Mouse (Mus musculus): ENCODE data around the gene Shbg. TPM values are rescaled to one million over a fixed set of nuclear protein-coding genes. Genes with fewer than 3 reads are reported as not detected.

Gene Shbg
- polyA plus RNA-seq (2014; fragmentation: Illumina TruSeq; extraction: RNeasy Lipid Tissue Mini Kit (QIAGEN cat#74804)) = 0.66 TPM

DNA sequence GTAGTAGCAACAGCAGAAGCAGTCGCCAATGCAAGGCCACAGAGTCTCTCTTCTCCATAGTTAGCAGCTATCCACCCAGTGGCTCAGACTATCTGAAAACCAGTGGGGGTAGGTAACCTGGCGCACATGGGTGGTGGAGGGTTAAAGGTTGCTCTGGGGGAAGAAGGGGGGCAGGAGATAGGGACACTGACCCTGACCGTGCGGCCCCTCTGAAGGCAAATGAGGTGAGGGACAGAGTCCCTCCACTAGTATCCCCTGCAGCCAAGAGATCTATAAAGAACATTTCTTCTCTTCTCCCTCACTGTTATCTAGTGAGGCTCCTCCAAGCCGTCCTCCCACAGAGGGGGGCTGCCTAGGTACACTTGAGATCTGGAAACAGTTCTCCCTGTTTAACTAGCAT, at the start of gene Shbg:
Shbg (minus strand) TSS at position 101 of the 400 bp plus-strand sequence.

DNA sequence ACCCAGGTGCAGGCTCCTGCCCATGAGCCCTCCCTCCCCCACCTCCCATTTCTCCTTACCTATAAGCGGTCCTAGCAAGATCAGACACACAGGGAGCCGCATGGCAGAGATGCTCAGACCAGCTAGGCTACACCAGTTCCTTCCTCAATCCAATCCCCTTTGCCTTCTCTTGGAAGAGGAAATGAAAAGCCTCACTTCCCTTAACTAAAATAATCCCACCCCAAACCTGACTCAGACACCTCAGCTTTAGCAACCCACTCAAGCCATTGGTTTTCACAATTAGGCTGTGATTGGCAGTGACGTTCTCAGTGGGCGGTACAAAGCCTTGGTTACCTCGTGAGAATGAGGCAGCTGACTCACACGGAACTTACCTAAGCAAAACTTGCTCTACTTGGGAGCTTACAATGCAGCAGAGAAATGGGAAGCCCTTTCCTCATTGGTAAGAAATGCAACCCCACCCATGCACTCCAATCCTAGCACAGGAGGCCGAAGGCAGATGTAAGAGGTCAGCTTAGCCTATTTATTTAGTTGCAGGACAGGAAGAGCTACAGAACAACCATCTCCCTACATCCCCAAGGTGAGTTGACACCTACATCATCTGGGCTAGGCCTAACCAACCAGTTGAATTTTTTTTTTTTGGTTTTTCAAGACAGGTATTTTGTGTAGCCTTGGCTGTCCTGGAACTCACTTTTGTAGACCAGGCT, 48.4 kb upstream of the Shbg start, which contains the start of gene Cd68:
Cd68 (minus strand) TSS at position 193 of the 704 bp plus-strand sequence.

DNA sequence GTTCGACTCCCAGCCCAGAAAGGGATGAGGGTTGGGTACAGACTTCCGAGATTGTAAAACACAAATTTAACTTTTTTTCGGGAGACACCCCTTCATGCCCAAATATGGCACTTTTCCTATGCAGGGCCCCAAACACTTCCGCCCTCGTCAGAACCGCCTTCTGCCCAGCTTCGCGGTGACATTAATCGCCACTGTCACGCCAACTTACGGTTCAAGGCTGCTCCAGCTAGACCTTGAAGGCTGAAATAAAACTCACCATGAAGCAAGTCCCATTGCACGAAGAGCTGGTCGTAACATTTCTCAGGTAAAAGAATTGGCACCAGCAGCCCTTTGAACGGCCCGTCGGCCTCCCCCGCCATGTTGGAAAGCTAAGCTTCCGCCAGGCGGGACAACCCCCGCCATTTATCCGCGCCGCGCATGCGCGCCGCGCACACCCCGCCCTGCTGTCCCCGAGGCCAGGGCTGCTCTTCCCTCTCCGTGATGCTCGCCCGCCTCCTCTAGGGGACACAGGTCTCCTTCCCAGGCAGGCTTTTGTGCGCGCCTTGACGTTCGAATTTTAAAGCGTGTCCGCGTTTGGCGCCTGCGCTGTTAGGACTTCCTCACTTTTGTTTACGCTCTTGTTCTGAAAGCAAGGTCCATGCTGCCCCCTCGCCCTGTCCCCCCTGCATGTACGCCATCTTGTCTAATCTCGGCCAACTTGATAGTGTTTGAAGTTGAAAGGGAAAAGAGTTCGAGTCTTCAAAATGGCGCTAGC, 44.7 kb upstream of the Shbg start, which contains the start of gene Mpdu1:
Mpdu1 (minus strand) TSS at position 430 of the 754 bp plus-strand sequence.

DNA sequence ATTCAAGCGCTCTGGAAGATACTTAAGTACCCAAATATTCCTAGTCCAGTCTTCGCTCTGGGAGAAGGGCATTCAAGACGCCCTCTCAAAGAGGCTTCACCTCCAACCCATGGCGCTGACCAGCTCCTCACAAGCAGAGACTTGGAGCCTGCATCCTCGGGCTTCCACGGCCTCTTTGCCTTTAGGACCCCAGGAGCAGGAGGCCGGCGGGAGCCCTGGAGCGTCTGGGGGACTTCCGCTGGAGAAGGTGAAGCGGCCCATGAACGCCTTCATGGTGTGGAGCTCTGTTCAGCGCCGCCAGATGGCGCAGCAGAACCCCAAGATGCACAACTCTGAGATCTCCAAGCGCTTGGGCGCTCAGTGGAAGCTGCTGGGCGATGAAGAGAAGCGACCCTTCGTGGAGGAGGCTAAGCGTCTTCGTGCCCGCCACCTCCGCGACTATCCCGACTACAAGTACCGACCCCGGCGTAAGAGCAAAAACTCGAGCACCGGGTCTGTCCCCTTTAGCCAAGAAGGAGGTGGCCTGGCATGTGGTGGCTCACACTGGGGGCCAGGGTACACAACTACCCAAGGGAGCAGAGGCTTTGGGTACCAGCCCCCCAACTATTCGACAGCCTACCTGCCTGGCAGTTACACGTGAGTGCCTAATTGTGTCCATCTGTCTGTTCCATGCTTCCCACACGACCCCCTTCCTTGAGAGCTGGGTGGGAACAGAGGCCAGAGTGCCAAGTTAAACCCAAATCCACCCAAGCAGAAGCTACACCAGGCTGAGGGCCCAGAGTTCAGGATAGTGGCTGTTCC, 37.8 kb upstream of the Shbg start, which contains the start of gene Sox15:
Sox15 (plus strand) TSS at position 51 of the 801 bp plus-strand sequence.

DNA sequence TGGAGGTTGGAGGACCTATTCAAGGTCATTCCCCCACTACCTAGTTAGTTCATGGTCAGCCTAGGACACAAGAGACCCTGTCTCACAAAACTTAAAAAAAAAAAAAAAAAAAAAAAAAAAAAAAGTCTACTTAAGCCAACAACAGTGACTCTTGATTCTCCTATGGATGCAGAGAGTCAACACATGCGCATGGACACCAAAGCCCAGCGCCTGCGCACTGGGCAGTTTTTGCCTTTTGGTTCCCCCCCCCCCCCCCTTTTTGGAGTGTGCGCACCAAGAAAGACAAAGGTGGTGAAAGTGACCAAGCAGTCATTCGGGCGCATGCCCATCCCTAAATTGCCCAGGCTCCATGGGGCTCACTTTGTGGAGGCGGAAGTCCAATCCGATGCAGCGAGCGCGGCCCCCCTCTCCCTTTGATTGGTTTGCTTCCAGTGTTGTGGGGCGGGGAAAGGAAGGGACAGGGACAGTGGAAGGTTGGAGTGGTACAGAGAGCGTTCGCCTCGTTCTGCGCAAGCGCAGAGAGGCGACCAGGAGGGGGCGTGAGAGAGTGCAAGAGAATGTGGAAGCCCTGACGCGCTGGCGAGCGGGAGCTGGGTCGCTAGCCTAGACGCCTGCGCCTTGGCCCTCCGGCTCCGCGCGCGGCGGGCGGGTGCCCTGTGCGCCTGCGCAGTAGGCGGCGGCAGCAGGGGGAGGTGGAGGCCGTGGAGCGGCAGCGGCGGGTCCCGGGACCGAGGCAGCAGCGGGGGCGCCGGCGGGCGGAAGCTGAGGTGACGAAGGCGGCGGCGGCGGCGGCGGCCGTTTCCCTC, 14.8 kb upstream of the Shbg start, which contains the start of gene Fxr2:
Fxr2 (plus strand) TSS at position 707 of the 806 bp plus-strand sequence.

DNA sequence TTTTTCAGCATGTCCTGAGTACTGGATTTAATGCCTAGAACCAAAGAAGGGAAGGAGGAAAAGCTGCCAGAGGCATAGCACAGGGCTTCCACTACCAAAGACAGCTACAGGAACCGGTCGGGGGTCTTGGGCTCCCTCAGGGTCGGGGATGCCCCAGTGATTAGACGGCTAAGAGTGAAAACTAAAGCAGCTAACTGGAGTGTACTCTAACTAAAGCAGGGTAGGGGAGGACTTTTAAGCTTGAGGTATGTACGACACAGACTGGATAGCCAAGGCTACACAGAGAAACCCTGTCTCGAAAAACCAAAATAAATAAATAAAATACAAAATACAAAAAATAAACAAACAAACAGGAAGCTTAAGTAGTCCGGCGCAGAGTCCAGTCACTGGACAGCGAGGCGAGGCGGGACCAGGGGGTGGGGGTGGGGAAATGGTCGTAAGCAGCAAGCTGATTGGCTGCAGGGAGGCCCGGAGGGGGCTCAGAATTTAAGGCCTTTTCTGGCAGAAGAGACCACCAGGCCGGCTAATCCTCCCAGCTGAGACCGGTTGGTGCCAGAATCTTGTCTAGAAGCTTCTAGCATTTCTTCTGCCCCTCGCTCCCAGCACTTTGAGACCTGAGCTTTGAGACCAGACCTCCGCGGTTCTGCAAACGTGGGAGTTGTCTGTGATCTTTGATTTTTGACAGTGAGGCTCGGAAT, 4.0 kb upstream of the Shbg start, which contains the start of gene Sat2:
Sat2 (plus strand) TSS at position 454 of the 698 bp plus-strand sequence.

DNA sequence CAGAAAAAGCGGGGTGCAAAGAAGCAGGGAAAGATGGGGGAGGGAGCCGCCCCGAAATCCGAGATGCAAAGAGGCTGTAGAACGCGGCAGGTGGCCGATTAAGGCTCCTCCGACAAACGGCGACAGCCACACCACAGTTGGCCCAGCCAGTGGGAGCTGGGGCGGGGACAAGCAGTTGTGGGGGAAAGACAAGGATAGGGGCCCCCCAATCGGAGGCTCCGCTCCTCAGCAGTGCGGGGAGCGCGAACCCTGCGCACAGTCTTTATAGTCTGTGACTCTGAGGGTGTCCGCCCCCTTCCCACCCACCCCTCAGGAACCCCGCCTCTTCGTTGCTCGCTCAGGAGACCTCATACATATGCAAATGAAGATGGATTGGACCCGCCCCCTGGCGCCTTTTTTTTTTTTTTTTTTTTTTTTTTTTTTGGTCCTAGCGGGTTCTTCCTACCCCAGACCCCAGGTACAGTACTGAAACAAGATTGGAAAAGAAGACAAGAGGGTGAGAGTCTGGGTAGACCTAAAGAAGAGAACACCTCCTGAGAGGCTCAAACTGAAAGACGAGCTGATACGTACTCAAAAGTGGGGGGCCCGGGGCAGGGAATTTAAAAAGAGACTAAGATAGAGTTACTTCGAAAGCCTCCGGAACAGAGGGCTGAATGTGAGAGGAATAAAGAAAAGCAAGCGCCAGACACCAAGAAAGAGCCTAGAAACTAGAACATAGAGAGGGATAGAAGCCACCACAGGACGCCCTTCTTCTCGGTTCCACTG, 11.8 kb downstream of the Shbg start, which contains the start of gene Atp1b2:
Atp1b2 (minus strand) TSS at position 217 of the 765 bp plus-strand sequence.

DNA sequence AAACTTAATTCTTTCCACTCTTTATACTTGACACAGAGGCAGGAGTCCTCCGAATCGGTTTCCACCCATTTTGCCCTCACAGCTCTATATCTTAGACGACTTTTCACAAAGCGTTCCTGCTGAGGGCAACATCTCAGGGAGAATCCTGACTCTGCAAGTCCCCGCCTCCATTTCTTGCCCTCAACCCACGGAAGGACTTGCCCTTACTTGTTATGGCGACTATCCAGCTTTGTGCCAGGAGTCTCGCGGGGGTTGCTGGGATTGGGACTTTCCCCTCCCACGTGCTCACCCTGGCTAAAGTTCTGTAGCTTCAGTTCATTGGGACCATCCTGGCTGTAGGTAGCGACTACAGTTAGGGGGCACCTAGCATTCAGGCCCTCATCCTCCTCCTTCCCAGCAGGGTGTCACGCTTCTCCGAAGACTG, 37.6 kb downstream of the Shbg start, which contains the start of the genes Wrap53 and Trp53:
Wrap53 (minus strand) TSS at position 165 of the 424 bp plus-strand sequence.
Trp53 (plus strand) TSS at position 269 of the 424 bp plus-strand sequence.

Other genes with a start within 250 kb of the Shbg start
- 13.1 TPM for gene Chd3, start 248.5 kb downstream of the Shbg start, polyA plus RNA-seq (2014; fragmentation: Illumina TruSeq; extraction: RNeasy Lipid Tissue Mini Kit (QIAGEN cat#74804))
- gene Naa38, start 222.4 kb downstream of the Shbg start, polyA plus RNA-seq (2014; fragmentation: Illumina TruSeq; extraction: RNeasy Lipid Tissue Mini Kit (QIAGEN cat#74804)) = 3.6 TPM
- gene Cyb5d1, start 222.3 kb downstream of the Shbg start, polyA plus RNA-seq (2014; fragmentation: Illumina TruSeq; extraction: RNeasy Lipid Tissue Mini Kit (QIAGEN cat#74804)) = 42.1 TPM
- gene Tmem88, start 219.7 kb downstream of the Shbg start, polyA plus RNA-seq (2014; fragmentation: Illumina TruSeq; extraction: RNeasy Lipid Tissue Mini Kit (QIAGEN cat#74804)) = 0.88 TPM
- 8.6 TPM for gene Kdm6b, start 204.2 kb downstream of the Shbg start, polyA plus RNA-seq (2014; fragmentation: Illumina TruSeq; extraction: RNeasy Lipid Tissue Mini Kit (QIAGEN cat#74804))
- 0.48 TPM for gene Dnah2, start 68.8 kb downstream of the Shbg start, polyA plus RNA-seq (2014; fragmentation: Illumina TruSeq; extraction: RNeasy Lipid Tissue Mini Kit (QIAGEN cat#74804))
- gene Efnb3, start 57.7 kb downstream of the Shbg start, polyA plus RNA-seq (2014; fragmentation: Illumina TruSeq; extraction: RNeasy Lipid Tissue Mini Kit (QIAGEN cat#74804)) = 1.6 TPM
- gene Wrap53, start 37.6 kb downstream of the Shbg start, polyA plus RNA-seq (2014; fragmentation: Illumina TruSeq; extraction: RNeasy Lipid Tissue Mini Kit (QIAGEN cat#74804)) = 1.1 TPM
- gene Trp53, start 37.5 kb downstream of the Shbg start, polyA plus RNA-seq (2014; fragmentation: Illumina TruSeq; extraction: RNeasy Lipid Tissue Mini Kit (QIAGEN cat#74804)) = 9.2 TPM
- 165 TPM for gene Atp1b2, start 12.0 kb downstream of the Shbg start, polyA plus RNA-seq (2014; fragmentation: Illumina TruSeq; extraction: RNeasy Lipid Tissue Mini Kit (QIAGEN cat#74804))
- gene Sat2, start 4.1 kb upstream of the Shbg start, polyA plus RNA-seq (2014; fragmentation: Illumina TruSeq; extraction: RNeasy Lipid Tissue Mini Kit (QIAGEN cat#74804)) = 4.7 TPM
- 11.1 TPM for gene Fxr2, start 15.1 kb upstream of the Shbg start, polyA plus RNA-seq (2014; fragmentation: Illumina TruSeq; extraction: RNeasy Lipid Tissue Mini Kit (QIAGEN cat#74804))
- gene Sox15, start 37.4 kb upstream of the Shbg start, polyA plus RNA-seq (2014; fragmentation: Illumina TruSeq; extraction: RNeasy Lipid Tissue Mini Kit (QIAGEN cat#74804)) = not detected
- 13.0 TPM for gene Mpdu1, start 44.7 kb upstream of the Shbg start, polyA plus RNA-seq (2014; fragmentation: Illumina TruSeq; extraction: RNeasy Lipid Tissue Mini Kit (QIAGEN cat#74804))
- gene Cd68, start 48.2 kb upstream of the Shbg start, polyA plus RNA-seq (2014; fragmentation: Illumina TruSeq; extraction: RNeasy Lipid Tissue Mini Kit (QIAGEN cat#74804)) = 9.4 TPM
- gene Eif4a1, start 54.5 kb upstream of the Shbg start, polyA plus RNA-seq (2014; fragmentation: Illumina TruSeq; extraction: RNeasy Lipid Tissue Mini Kit (QIAGEN cat#74804)) = 723 TPM
- 55.2 TPM for gene Senp3, start 64.2 kb upstream of the Shbg start, polyA plus RNA-seq (2014; fragmentation: Illumina TruSeq; extraction: RNeasy Lipid Tissue Mini Kit (QIAGEN cat#74804))
- gene Tnfsf13, start 67.9 kb upstream of the Shbg start, polyA plus RNA-seq (2014; fragmentation: Illumina TruSeq; extraction: RNeasy Lipid Tissue Mini Kit (QIAGEN cat#74804)) = 10.7 TPM
- gene Tnfsf12, start 77.9 kb upstream of the Shbg start, polyA plus RNA-seq (2014; fragmentation: Illumina TruSeq; extraction: RNeasy Lipid Tissue Mini Kit (QIAGEN cat#74804)) = 4.0 TPM
- gene Tnfsfm13, start 78.2 kb upstream of the Shbg start, polyA plus RNA-seq (2014; fragmentation: Illumina TruSeq; extraction: RNeasy Lipid Tissue Mini Kit (QIAGEN cat#74804)) = 2.3 TPM
- gene Polr2a, start 140.7 kb upstream of the Shbg start, polyA plus RNA-seq (2014; fragmentation: Illumina TruSeq; extraction: RNeasy Lipid Tissue Mini Kit (QIAGEN cat#74804)) = 38.0 TPM
- 0.48 TPM for gene Slc35g3, start 144.1 kb upstream of the Shbg start, polyA plus RNA-seq (2014; fragmentation: Illumina TruSeq; extraction: RNeasy Lipid Tissue Mini Kit (QIAGEN cat#74804))
- 26.4 TPM for gene Zbtb4, start 148.0 kb upstream of the Shbg start, polyA plus RNA-seq (2014; fragmentation: Illumina TruSeq; extraction: RNeasy Lipid Tissue Mini Kit (QIAGEN cat#74804))
- gene Chrnb1, start 178.0 kb upstream of the Shbg start, polyA plus RNA-seq (2014; fragmentation: Illumina TruSeq; extraction: RNeasy Lipid Tissue Mini Kit (QIAGEN cat#74804)) = 3.4 TPM
- 7.0 TPM for gene Fgf11, start 184.0 kb upstream of the Shbg start, polyA plus RNA-seq (2014; fragmentation: Illumina TruSeq; extraction: RNeasy Lipid Tissue Mini Kit (QIAGEN cat#74804))
- gene Tmem102, start 187.7 kb upstream of the Shbg start, polyA plus RNA-seq (2014; fragmentation: Illumina TruSeq; extraction: RNeasy Lipid Tissue Mini Kit (QIAGEN cat#74804)) = 1.2 TPM
- gene Gm39566, start 197.4 kb upstream of the Shbg start, polyA plus RNA-seq (2014; fragmentation: Illumina TruSeq; extraction: RNeasy Lipid Tissue Mini Kit (QIAGEN cat#74804)) = not detected
- gene Spem2, start 200.6 kb upstream of the Shbg start, polyA plus RNA-seq (2014; fragmentation: Illumina TruSeq; extraction: RNeasy Lipid Tissue Mini Kit (QIAGEN cat#74804)) = not detected
- gene Spem1, start 204.3 kb upstream of the Shbg start, polyA plus RNA-seq (2014; fragmentation: Illumina TruSeq; extraction: RNeasy Lipid Tissue Mini Kit (QIAGEN cat#74804)) = not detected
- gene Nlgn2, start 219.9 kb upstream of the Shbg start, polyA plus RNA-seq (2014; fragmentation: Illumina TruSeq; extraction: RNeasy Lipid Tissue Mini Kit (QIAGEN cat#74804)) = 1.4 TPM
- 16.6 TPM for gene Tmem256, start 220.6 kb upstream of the Shbg start, polyA plus RNA-seq (2014; fragmentation: Illumina TruSeq; extraction: RNeasy Lipid Tissue Mini Kit (QIAGEN cat#74804))
- 1.2 TPM for gene Plscr3, start 228.5 kb upstream of the Shbg start, polyA plus RNA-seq (2014; fragmentation: Illumina TruSeq; extraction: RNeasy Lipid Tissue Mini Kit (QIAGEN cat#74804))
- gene Tnk1, start 240.8 kb upstream of the Shbg start, polyA plus RNA-seq (2014; fragmentation: Illumina TruSeq; extraction: RNeasy Lipid Tissue Mini Kit (QIAGEN cat#74804)) = 0.26 TPM